Mouse (Mus musculus): ENCODE data around the gene Khdrbs2.

The Khdrbs2 gene

GRCm38 (mm10) chr1:32172506-32173239, at the start of gene Khdrbs2:
TSS of gene Khdrbs2 (plus strand) at chr1:32172714.
- DNase-seq = peak; percentile 80 to 87

- peak in 1 of 2 experiments; percentile 1 for DNase-seq
These were observed 2.1 kb downstream of the Khdrbs2 start for GRCm38 (mm10) chr1:32174566-32174965.

- DNase-seq = no peak
These were observed 27.2 kb downstream of the Khdrbs2 start for GRCm38 (mm10) chr1:32199664-32200260.

GRCm38 (mm10) chr1:32248443-32248842, 75.9 kb downstream of the Khdrbs2 start:
- no peak for DNase-seq

- no peak for DNase-seq
These were observed 77.1 kb downstream of the Khdrbs2 start for GRCm38 (mm10) chr1:32249602-32250001.

GRCm38 (mm10) chr1:32250337-32250736, 77.8 kb downstream of the Khdrbs2 start:
- DNase-seq = no peak

- no peak for DNase-seq
These were observed 86.4 kb downstream of the Khdrbs2 start for GRCm38 (mm10) chr1:32258942-32259341.

- DNase-seq = no peak
These were observed 98.0 kb downstream of the Khdrbs2 start for GRCm38 (mm10) chr1:32270519-32270918.

- no peak for DNase-seq
These were observed 122.2 kb downstream of the Khdrbs2 start for GRCm38 (mm10) chr1:32294702-32295101.

GRCm38 (mm10) chr1:32301391-32301790, 128.9 kb downstream of the Khdrbs2 start:
- no peak for DNase-seq

GRCm38 (mm10) chr1:32309074-32309473, 136.6 kb downstream of the Khdrbs2 start:
- DNase-seq = no peak

- DNase-seq = no peak
These were observed 137.1 kb downstream of the Khdrbs2 start for GRCm38 (mm10) chr1:32309637-32310036.

GRCm38 (mm10) chr1:32339108-32339507, 166.6 kb downstream of the Khdrbs2 start:
- DNase-seq = no peak

- no peak for DNase-seq
These were observed 175.0 kb downstream of the Khdrbs2 start for GRCm38 (mm10) chr1:32347538-32347937.

GRCm38 (mm10) chr1:32352076-32352475, 179.6 kb downstream of the Khdrbs2 start:
- no peak for DNase-seq

GRCm38 (mm10) chr1:32363539-32363938, 191.0 kb downstream of the Khdrbs2 start:
- DNase-seq = no peak

- no peak for DNase-seq
These were observed 225.0 kb downstream of the Khdrbs2 start for GRCm38 (mm10) chr1:32397553-32397952.

GRCm38 (mm10) chr1:32407651-32408050, 235.1 kb downstream of the Khdrbs2 start:
- no peak for DNase-seq

GRCm38 (mm10) chr1:32428410-32428809, 255.9 kb downstream of the Khdrbs2 start:
- DNase-seq = no peak

GRCm38 (mm10) chr1:32429493-32429892, 257.0 kb downstream of the Khdrbs2 start:
- no peak for DNase-seq

GRCm38 (mm10) chr1:32430516-32430915, 258.0 kb downstream of the Khdrbs2 start:
- no peak for DNase-seq

- DNase-seq = no peak
These were observed 260.6 kb downstream of the Khdrbs2 start for GRCm38 (mm10) chr1:32433118-32433517.

- DNase-seq = no peak
These were observed 271.4 kb downstream of the Khdrbs2 start for GRCm38 (mm10) chr1:32443927-32444326.

GRCm38 (mm10) chr1:32463103-32463516, 290.6 kb downstream of the Khdrbs2 start:
- no peak for DNase-seq
